13 mouse cellular contexts compared by ENCODE assay signal in the genomic region with DNA sequence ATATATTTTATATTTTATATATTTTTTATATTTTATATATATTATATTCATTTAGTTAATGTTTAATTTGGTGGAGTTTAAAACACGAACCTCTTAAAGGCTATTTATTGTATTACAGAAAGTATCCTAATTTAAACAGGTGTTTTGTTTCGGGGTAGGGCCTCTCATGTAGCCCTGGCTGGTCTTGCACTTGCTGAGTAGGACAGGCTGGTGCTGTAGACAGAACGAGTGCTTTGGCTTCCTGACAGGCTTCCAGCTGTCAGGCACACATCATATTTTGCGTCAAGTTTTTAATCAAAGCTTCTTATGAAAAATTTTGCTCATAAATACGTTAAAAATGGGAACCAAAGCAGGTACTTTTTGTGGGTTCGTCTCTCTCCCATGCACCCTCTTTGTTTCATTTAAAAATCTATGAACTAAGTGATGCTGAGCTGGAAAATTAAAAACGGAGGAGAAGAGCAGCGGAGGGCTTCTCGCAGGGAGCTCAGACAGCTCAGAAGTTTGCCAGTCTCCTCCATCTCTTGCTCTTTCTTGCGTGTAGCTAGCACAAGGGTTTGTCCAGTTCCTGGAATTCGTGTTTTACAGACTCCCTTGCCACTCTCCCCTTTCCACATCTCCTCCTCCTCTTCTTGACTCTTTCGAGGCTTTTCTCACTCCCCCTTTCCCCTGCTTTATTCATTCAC.
DNase-seq lines count a peak whose midpoint lies in the region; ATAC-seq and TF ChIP-seq lines count a peak whose summit lies in the region.
"Had no signal": no experiment of that assay in that cellular context is flagged by ENCODE, and none has a peak within 500 bp of the region (broad histone marks: within the 10 kb centered on the region; RNA-seq: fewer than 3 reads in every experiment).

No protein-coding gene starts in this region.

- peak overlapping the region; percentile 56 for H3K4me3 ChIP-seq in gastrocnemius, adult 2 months
- no peak overlapping the region for H3K4me3 ChIP-seq in layer of hippocampus, adult 2 months
- no peak overlapping the region for H3K4me3 ChIP-seq in forebrain, embryonic 14.5 days (ENCODE audit: low read depth, low read length)
- no peak overlapping the region for H3K4me3 ChIP-seq in midbrain, embryonic 16.5 days (ENCODE audit: low read depth, low read length)
- no peak overlapping the region for H3K4me3 ChIP-seq in stomach, postnatal 0 days (ENCODE audit: low read depth, low read length)
- H3K4me3 ChIP-seq: heart, embryonic 12.5 days; megakaryocyte, embryonic 14.5 days had no signal

- peak; percentile 42 for DNase-seq in gastrocnemius, adult 2 months
- no peak for DNase-seq in gastrocnemius, postnatal 4 days (ENCODE audit: low spot score in 2 of 2)
- DNase-seq in layer of hippocampus, adult 2 months (ENCODE audit: low spot score in 2 of 2): no peak
- DNase-seq in layer of hippocampus, postnatal 14 days (ENCODE audit: low spot score in 2 of 2): no peak
- no peak for DNase-seq in forebrain, embryonic 14.5 days (ENCODE audit: low spot score)
- DNase-seq in stomach, postnatal 0 days (ENCODE audit: low spot score): no peak
- DNase-seq in testis, postnatal 10 days (ENCODE audit: low spot score): no peak
- DNase-seq: kidney, postnatal 25 days; lung, adult 18-20 months; thymus, adult 2 months had no signal

- no peaks in the 10 kb centered on the region for H3K36me3 ChIP-seq in forebrain, embryonic 14.5 days (ENCODE audit: control insufficient read depth, insufficient read depth, low read length)
- no peaks in the 10 kb centered on the region for H3K36me3 ChIP-seq in midbrain, embryonic 16.5 days (ENCODE audit: control insufficient read depth, insufficient read depth, low read length)
- no peaks in the 10 kb centered on the region for H3K36me3 ChIP-seq in stomach, postnatal 0 days (ENCODE audit: control insufficient read depth, insufficient read depth, low read length)
- H3K36me3 ChIP-seq: heart, embryonic 12.5 days had no signal

- H3K9ac ChIP-seq in forebrain, embryonic 14.5 days (ENCODE audit: low read length): no peak overlapping the region
- no peak overlapping the region; the same call in 1 of the 2 replicates for H3K9ac ChIP-seq in midbrain, embryonic 16.5 days (ENCODE audit: low read depth, low read length)
- H3K9ac ChIP-seq in stomach, postnatal 0 days (ENCODE audit: low read length): no peak overlapping the region
- H3K9ac ChIP-seq: heart, embryonic 12.5 days had no signal

- intact Hi-C loops in gastrocnemius, adult 2 months (cut with DNase I): no loop called here

- ATAC-seq in forebrain, embryonic 14.5 days: no peak
- no peak for ATAC-seq in midbrain, embryonic 16.5 days
- ATAC-seq in stomach, postnatal 0 days (ENCODE audit: low FRiP score, low TSS enrichment): no peak

- no peak overlapping the region for H3K27ac ChIP-seq in gastrocnemius, adult 2 months
- 0 out of 2 replicates have a peak overlapping the region, but pooled peaks have one; percentile 8 for H3K27ac ChIP-seq in layer of hippocampus, adult 2 months
- 0 out of 2 replicates have a peak overlapping the region, but pooled peaks have one; percentile 39 for H3K27ac ChIP-seq in forebrain, embryonic 14.5 days (ENCODE audit: low read depth, low read length)
- peak overlapping the region; percentile 47; the same call in 1 of the 2 replicates for H3K27ac ChIP-seq in midbrain, embryonic 16.5 days (ENCODE audit: low read length)
- no peak overlapping the region for H3K27ac ChIP-seq in stomach, postnatal 0 days (replicated peaks)

- H3K27me3 ChIP-seq in forebrain, embryonic 14.5 days (replicated peaks; ENCODE audit: control insufficient read depth, insufficient read depth, low read length): no peaks in the 10 kb centered on the region
- H3K27me3 ChIP-seq in midbrain, embryonic 16.5 days (ENCODE audit: control insufficient read depth, insufficient read depth, low read depth, low read length): no peaks in the 10 kb centered on the region
- H3K27me3 ChIP-seq in stomach, postnatal 0 days (ENCODE audit: control insufficient read depth, insufficient read depth, low read length): no peaks in the 10 kb centered on the region
- H3K27me3 ChIP-seq: heart, embryonic 12.5 days; megakaryocyte, embryonic 14.5 days had no signal

- TF ChIP-seq EP300 in stomach, postnatal 0 days (optimal IDR thresholded peaks at IDR 0.05): no peak

- no peak for TF ChIP-seq CTCF in gastrocnemius, adult 2 months (IDR thresholded peaks at IDR 0.05)
- no peak for TF ChIP-seq CTCF in layer of hippocampus, adult 2 months (conservative IDR thresholded peaks at IDR 0.05)
- TF ChIP-seq CTCF in stomach, postnatal 0 days (IDR thresholded peaks at IDR 0.05; ENCODE audit: low read depth): no peak

- no peak overlapping the region for H3K4me2 ChIP-seq in forebrain, embryonic 14.5 days (ENCODE audit: low read length)
- H3K4me2 ChIP-seq in midbrain, embryonic 16.5 days (ENCODE audit: low read length): 0 out of 2 replicates have a peak overlapping the region, but pooled peaks have one; percentile 24
- H3K4me2 ChIP-seq in stomach, postnatal 0 days (replicated peaks; ENCODE audit: low read depth): no peak overlapping the region
- H3K4me2 ChIP-seq: heart, embryonic 12.5 days had no signal

- 68% methylated on average over 12 of the region's 12 CpGs for WGBS in forebrain, embryonic 14.5 days
- 57% methylated on average over 12 of the region's 12 CpGs for WGBS in midbrain, embryonic 16.5 days
- WGBS in stomach, postnatal 0 days: 58% methylated on average over 12 of the region's 12 CpGs

- no peaks in the 10 kb centered on the region for H3K9me3 ChIP-seq in forebrain, embryonic 14.5 days (replicated peaks; ENCODE audit: control insufficient read depth, low read length)
- H3K9me3 ChIP-seq in midbrain, embryonic 16.5 days (replicated peaks; ENCODE audit: control insufficient read depth, low read length, poor library complexity, severe bottlenecking): no peaks in the 10 kb centered on the region
- H3K9me3 ChIP-seq in stomach, postnatal 0 days (ENCODE audit: control insufficient read depth, low read length): no peaks in the 10 kb centered on the region
- H3K9me3 ChIP-seq: heart, embryonic 12.5 days; megakaryocyte, embryonic 14.5 days had no signal

- H3K4me1 ChIP-seq in forebrain, embryonic 14.5 days (ENCODE audit: control insufficient read depth, insufficient read depth, low read length): peaks cover 2% of the 10 kb centered on the region; the same call in 1 of the 2 replicates
- H3K4me1 ChIP-seq in midbrain, embryonic 16.5 days (ENCODE audit: control insufficient read depth, insufficient read depth, low read length): peaks cover 19% of the 10 kb centered on the region
- H3K4me1 ChIP-seq in stomach, postnatal 0 days (replicated peaks; ENCODE audit: control insufficient read depth, insufficient read depth): no peaks in the 10 kb centered on the region
- H3K4me1 ChIP-seq: heart, embryonic 12.5 days; megakaryocyte, embryonic 14.5 days had no signal

Comparison
In these comparisons a context has a peak if more than half of its experiments do, and no peak if none do; other contexts are left out.
1. H3K27ac ChIP-seq: peak in layer of hippocampus, adult 2 months (single experiment), forebrain, embryonic 14.5 days (single experiment) and midbrain, embryonic 16.5 days (single experiment); none in gastrocnemius, adult 2 months (single experiment) and stomach, postnatal 0 days (single experiment).